Mouse (Mus musculus): Measurements from ENCODE around the gene Nfatc4. TPM values are rescaled to one million over a fixed set of nuclear protein-coding genes. Genes with fewer than 3 reads are reported as not detected.

Nfatc4 gene
- polyA plus RNA-seq, 1 experiment from 2014 or later: 39.9 TPM

DNA sequence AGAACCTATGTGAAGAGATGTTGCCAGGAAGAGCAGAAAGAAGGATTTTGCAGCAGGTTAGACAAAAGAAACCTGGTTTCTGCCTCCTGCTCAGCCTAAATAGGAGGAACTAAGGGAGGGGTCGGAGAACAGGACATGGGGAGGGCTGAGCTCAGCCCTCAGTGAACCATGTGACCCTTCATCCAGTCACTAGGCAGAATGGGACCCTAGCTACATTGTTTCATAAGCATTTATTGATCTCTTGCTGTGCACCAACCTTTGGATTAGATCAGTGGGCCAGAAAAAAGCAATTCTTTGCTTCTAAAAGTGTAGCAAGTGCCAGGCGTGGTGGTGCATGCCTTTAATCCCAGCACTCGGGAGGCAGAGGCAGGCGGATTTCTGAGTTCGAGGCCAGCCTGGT lies 15.4 kb downstream of the Nfatc4 start:
- Histone ChIP-seq H3K4me3 (replicated peaks) (no peak overlapping the region), H3K9me3 (replicated peaks) (no peaks in the 10 kb centered on the region), H3K4me2 (no peak overlapping the region), H3K36me3 (0 out of 2 replicates have a peak, but pooled peaks cover 3% of the 10 kb centered on the region), H3K4me1 (peaks cover 19% of the 10 kb centered on the region), H3K27ac (no peak overlapping the region), H3K9ac (no peak overlapping the region), H3K27me3 (no peaks in the 10 kb centered on the region)
- 91% methylated on average over 5 of the region's 5 CpGs for WGBS
- no peak for ATAC-seq (replicated peaks; ENCODE audit: low FRiP score)

DNA sequence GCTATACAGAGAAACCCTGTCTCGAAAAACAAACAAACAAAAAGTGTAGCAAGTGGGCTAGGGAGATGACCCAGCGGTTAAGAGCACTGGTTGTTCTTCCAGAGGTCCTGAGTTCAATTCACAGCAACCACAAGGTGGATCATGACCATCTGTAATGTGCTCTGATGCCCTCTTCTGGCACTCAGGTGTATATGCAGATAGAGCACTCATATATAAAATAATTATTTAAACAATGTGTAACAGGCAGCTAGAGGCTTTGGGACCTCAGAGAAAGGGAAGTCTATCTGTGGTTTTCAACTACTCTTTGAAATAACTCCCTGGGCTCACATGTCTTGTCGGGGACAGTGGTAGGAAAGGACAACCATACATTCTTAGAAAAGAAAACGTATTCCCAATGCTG lies 15.8 kb downstream of the Nfatc4 start:
- Histone ChIP-seq H3K4me2 (no peak overlapping the region), H3K4me3 (replicated peaks) (no peak overlapping the region), H3K4me1 (peaks cover 17% of the 10 kb centered on the region), H3K27me3 (no peaks in the 10 kb centered on the region), H3K27ac (no peak overlapping the region), H3K9ac (no peak overlapping the region), H3K36me3 (0 out of 2 replicates have a peak, but pooled peaks cover under 1% of the 10 kb centered on the region), H3K9me3 (replicated peaks) (no peaks in the 10 kb centered on the region)
- 91% methylated on average over 4 of the region's 4 CpGs for WGBS
- no peak for ATAC-seq (replicated peaks; ENCODE audit: low FRiP score)

DNA sequence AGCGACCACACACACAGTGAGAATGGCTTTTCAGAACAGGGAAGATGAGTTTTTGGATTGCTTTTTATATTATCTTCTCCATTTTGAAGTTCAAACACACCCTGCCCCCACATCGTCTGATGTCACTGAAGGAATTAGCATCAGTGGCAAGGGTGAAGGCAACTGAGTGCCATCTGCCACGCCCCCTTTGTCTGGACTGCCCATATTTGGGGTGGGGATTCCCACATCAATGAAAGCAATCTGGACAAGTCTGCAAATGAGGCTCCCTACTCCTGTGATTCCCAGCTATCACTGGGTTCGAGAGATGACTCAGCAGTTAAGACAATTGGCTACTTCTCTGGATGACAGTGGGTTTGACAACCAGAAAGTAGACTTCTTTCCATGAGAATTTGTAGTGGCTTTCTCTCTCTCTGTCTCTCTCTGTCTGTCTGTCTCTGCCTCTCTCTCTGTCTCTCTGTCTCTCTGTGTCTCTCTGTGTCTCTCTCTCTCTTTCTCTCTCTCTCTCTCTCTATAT lies 18.0 kb downstream of the Nfatc4 start:
- H3K4me3 ChIP-seq (replicated peaks): no peak overlapping the region
- H3K36me3 ChIP-seq: no peaks in the 10 kb centered on the region
- H3K27ac ChIP-seq: no peak overlapping the region
- no peaks in the 10 kb centered on the region for H3K27me3 ChIP-seq
- 56% methylated on average over 4 of the region's 4 CpGs for WGBS
- H3K4me1 ChIP-seq: peaks cover 4% of the 10 kb centered on the region; the same call in 1 of the 2 replicates
- H3K9ac ChIP-seq: no peak overlapping the region
- no peak for ATAC-seq (replicated peaks; ENCODE audit: low FRiP score)
- H3K4me2 ChIP-seq: no peak overlapping the region
- no peaks in the 10 kb centered on the region for H3K9me3 ChIP-seq (replicated peaks)

DNA sequence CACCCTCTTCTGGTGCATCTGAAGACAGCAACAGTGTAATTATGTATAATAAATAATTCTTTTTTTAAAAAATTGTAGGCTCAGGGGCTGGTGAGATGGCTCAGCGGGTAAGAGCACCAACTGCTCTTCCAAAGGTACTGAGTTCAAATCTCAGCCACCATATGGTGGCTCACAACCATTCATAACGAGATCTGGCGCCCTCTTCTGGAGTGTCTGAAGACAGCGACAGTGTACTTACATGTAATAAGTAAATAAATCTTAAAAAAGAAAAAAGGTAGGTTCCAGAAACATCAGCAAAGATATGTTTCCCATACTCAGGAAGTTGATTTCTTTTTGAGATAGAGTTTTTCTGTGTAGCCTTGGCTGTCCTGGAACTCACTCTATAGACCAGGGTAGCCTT lies 19.9 kb downstream of the Nfatc4 start:
- no peak overlapping the region for H3K27ac ChIP-seq
- no peak overlapping the region for H3K4me2 ChIP-seq
- no peak overlapping the region for H3K4me3 ChIP-seq (replicated peaks)
- no peak overlapping the region for H3K9ac ChIP-seq
- no peaks in the 10 kb centered on the region for H3K36me3 ChIP-seq
- no peak for ATAC-seq (replicated peaks; ENCODE audit: low FRiP score)
- H3K27me3 ChIP-seq: no peaks in the 10 kb centered on the region
- WGBS: 85% methylated on average over 4 of the region's 4 CpGs
- H3K4me1 ChIP-seq: peaks cover 4% of the 10 kb centered on the region; the same call in 1 of the 2 replicates
- no peaks in the 10 kb centered on the region for H3K9me3 ChIP-seq (replicated peaks)

DNA sequence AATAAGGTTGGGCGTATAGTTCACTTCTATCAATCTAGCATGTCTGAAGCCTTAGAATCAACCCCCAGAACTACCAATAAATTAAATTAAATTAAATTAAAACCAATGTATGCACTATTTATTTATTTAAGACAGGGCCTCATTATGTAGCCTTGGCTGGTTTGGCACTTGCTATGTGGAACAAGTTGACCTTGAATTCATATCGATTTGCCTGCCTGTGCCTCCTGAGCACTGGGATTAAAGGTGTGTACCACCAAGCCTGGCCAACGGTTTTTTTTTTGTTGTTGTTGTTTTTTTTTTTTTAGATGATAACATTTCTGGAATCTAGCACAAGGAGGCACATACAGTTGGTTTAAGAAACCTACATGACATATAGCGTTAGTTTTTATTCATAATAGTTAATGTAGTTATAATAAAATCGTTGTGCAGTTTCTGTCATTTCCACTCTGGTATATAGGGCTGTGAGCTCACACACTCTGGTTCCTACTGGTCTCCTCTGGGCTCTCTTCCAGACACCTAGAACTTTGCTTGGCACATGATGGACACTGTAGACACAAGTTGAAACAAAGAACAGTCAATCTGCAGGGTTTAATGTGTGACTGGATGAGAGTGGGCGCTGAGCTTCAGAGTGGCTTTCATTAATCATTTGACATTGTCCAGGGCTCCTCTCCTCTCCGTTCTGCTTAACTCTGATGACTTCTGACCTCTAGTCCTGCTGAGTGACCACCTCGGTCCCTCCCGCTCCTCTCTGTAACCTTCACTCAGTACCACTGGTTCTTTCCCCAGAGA lies 22.8 kb downstream of the Nfatc4 start:
- no peaks in the 10 kb centered on the region for H3K27me3 ChIP-seq
- H3K27ac ChIP-seq: no peak overlapping the region
- no peaks in the 10 kb centered on the region for H3K4me1 ChIP-seq
- H3K9me3 ChIP-seq (replicated peaks): no peaks in the 10 kb centered on the region
- peak; percentile 56 for ATAC-seq (replicated peaks; ENCODE audit: low FRiP score)
- no peak overlapping the region for H3K9ac ChIP-seq
- no peaks in the 10 kb centered on the region for H3K36me3 ChIP-seq
- WGBS: 57% methylated on average over 9 of the region's 9 CpGs
- H3K4me2 ChIP-seq: no peak overlapping the region
- no peak overlapping the region for H3K4me3 ChIP-seq (replicated peaks)

DNA sequence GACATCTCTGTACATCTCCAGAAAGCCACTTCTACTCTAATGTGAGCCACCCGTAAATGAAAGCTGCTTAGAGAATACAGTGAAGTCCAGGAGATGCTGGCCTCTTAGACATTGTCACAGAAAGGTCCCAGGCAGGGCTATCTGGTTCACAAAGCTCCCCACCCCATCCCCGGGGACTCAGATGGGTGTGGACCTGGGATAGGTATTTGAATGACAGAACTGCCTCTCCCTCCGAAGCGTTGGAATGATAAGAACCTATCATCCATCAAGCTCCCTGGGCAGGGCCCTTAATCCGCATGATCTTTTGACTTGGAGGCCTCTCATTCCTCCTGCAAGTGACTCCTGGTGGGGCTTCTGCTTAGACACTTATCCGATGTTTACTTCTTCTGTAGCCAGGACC lies 27.9 kb downstream of the Nfatc4 start:
- Histone ChIP-seq H3K9me3 (replicated peaks) (no peaks in the 10 kb centered on the region), H3K4me3 (replicated peaks) (no peak overlapping the region), H3K36me3 (no peaks in the 10 kb centered on the region), H3K4me1 (peaks cover 34% of the 10 kb centered on the region), H3K27me3 (no peaks in the 10 kb centered on the region), H3K4me2 (no peak overlapping the region), H3K9ac (no peak overlapping the region), H3K27ac (no peak overlapping the region)
- WGBS: 62% methylated on average over 6 of the region's 6 CpGs
- no peak for ATAC-seq (replicated peaks; ENCODE audit: low FRiP score)

DNA sequence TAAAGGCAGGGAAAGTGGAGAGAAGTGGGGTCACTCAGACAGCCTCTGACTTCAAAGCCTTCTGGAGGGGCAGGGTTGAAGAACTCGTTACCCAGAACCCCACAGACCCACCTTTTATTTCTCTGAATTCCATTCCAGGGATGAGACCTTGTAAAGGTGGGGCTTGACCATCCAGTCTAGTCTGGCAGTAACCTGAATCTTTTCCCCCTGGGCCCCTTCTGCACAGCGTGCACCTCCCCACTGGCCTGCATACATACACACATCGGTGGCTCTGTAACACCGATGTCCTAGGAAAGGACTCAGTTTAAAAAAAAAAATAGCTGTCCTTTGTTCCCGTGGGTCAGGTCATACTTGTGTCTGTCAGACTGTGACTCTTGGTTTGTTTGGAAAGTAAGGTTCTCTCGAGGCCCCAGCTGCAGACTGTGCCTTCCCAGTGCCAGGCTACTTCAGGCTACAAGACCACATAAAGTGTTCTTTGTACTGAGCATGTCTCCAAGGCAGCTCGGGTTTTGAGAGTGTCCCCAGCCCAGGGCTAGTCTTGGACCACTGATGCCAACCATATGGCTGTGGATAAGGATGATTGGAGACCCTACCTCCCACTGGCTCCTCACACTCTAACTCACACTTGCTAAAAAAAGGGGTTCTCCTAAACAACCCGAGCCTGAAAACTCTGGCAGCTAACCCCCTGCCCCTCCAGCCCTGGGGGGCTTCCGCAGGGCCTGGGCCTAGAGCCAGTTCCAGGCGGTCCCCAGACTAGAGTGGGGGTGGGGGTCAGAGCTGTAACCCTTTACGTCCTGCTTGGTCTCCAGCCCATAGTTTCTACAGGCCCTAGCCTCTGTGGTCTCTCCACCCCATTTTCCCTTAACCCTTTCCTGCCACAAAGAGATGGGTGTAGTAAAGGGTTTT lies 30.0 kb downstream of the Nfatc4 start:
- H3K27me3 ChIP-seq: no peaks in the 10 kb centered on the region
- ATAC-seq (replicated peaks; ENCODE audit: low FRiP score): peak; percentile 80
- WGBS: 3% methylated on average over 11 of the region's 11 CpGs
- peaks cover 54% of the 10 kb centered on the region for H3K4me1 ChIP-seq
- peak overlapping the region; percentile 74 for H3K4me3 ChIP-seq (replicated peaks)
- H3K9me3 ChIP-seq (replicated peaks): no peaks in the 10 kb centered on the region
- H3K4me2 ChIP-seq: peak overlapping the region; percentile 81
- H3K27ac ChIP-seq: peak overlapping the region; percentile 99
- peak overlapping the region; percentile 79; the same call in 1 of the 2 replicates for H3K9ac ChIP-seq
- H3K36me3 ChIP-seq: peaks cover 12% of the 10 kb centered on the region; the same call in 1 of the 2 replicates

DNA sequence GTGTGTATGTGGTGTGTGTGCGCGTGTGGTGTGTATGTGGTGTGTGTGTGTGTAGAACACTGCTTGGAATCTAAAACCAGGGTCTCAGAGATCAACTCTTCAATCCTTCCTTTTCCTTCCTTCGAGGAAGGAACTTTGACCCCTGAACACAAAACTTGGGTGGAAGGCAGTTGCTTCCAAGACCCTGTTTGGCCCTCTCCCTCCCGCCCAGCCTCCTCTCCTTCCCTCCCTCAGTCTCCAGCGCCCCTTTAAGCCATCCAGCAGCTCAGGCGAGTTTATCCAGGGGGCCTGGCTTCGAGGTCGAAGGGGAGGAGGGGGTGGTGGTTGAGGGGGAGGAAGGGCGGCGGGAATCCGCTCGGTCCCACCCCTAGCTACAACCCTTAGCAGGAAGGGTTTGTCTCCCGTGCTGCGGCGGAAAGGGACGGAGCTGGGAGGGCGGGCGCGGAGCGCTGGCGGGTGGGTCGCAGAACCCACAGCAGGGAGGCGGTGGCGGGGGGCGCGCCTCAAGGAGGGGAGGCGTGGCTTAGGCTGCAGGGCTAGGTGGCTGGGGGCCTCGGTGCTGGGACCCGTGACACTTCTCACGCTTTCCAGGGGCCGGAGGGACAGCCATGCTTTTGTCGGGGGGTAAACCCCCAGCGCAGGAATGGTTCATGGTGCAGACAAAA lies 30.8 kb downstream of the Nfatc4 start, which contains the start of gene Nynrin:
Nynrin (plus strand) TSS at position 390 of the 665 bp plus-strand sequence.
- Histone ChIP-seq H3K4me2 (peak within 1 kb of the TSS; percentile 81), H3K4me1 (peaks cover 60% of the 10 kb centered on the region), H3K27me3 (no peaks in the 10 kb centered on the region), H3K9ac (peak within 1 kb of the TSS; percentile 79), H3K36me3 (peaks cover 15% of the 10 kb centered on the region; the same call in 1 of the 2 replicates), H3K4me3 (replicated peaks) (peak within 1 kb of the TSS; percentile 74), H3K27ac (peak within 1 kb of the TSS; percentile 99), H3K9me3 (replicated peaks) (no peaks in the 10 kb centered on the region)
- WGBS: 1% methylated on average over 33 of the region's 33 CpGs
- peak; percentile 93 for ATAC-seq (replicated peaks; ENCODE audit: low FRiP score)

DNA sequence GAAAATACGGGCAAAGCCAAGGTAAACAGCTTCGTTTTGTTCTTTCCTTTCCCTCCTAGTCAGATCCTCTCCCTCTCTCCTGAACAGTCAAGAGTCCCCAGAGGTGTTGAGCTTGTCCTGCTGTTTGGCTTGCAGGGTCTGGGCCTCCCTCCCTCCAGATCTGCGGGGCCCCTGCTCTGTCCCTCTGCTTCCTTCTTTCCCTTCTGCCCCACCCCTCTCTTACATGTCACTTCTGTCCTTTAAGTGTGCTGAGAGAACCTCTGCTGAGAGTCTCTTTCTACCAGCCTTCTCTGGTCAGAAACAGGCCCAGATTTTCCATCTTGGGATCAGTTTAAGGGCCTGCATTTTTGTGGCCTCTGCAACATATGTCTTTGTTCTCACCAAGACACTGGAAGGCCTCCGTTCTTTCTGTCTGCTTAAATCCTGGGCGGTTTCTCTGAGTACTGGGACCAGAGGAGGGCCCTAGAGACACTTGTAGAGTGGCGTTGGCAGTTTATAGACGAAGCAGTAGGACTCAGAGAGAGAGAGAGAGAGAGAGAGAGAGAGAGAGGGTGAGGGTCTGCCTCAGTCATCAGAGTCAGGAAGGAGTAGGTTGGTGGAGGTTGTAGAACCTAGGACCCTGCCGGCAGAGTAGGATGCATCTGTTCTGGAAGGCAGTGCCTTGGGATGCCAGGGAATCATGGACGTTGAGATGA lies 31.6 kb downstream of the Nfatc4 start:
- H3K4me3 ChIP-seq (replicated peaks): peak overlapping the region; percentile 74
- H3K9ac ChIP-seq: peak overlapping the region; percentile 79
- peak overlapping the region; percentile 81 for H3K4me2 ChIP-seq
- peaks cover 19% of the 10 kb centered on the region; the same call in 1 of the 2 replicates for H3K36me3 ChIP-seq
- H3K9me3 ChIP-seq (replicated peaks): no peaks in the 10 kb centered on the region
- 0% methylated on average over 9 of the region's 9 CpGs for WGBS
- H3K27me3 ChIP-seq: no peaks in the 10 kb centered on the region
- no peak for ATAC-seq (replicated peaks; ENCODE audit: low FRiP score)
- H3K27ac ChIP-seq: peak overlapping the region; percentile 99
- peaks cover 62% of the 10 kb centered on the region for H3K4me1 ChIP-seq

DNA sequence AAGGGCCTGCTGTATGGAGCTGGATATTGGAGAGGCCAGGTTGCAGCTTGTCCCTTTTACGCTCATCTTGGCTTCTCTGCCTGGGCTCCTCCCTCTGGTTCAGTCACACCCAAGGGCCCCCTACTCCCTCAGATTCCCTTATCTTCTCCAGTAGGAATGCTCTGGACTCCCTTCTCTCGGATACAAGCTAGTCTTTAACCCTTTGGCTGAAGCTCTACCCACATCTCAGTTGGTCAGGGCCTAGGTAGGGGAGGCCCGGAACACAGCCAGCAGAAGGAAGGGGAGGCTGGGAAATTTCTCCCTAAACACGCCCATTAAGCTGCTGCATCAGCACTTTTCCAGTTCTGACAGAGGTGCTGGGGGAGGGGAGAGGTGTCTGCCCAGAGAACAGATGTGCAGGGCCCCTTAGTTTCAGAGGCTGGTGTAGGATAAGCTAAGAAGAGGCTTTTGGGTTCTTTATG lies 32.2 kb downstream of the Nfatc4 start:
- Histone ChIP-seq H3K9me3 (replicated peaks) (no peaks in the 10 kb centered on the region), H3K4me1 (peaks cover 66% of the 10 kb centered on the region), H3K4me3 (replicated peaks) (peak overlapping the region; percentile 74), H3K27me3 (no peaks in the 10 kb centered on the region), H3K9ac (peak overlapping the region; percentile 79), H3K36me3 (peaks cover 19% of the 10 kb centered on the region; the same call in 1 of the 2 replicates), H3K4me2 (peak overlapping the region; percentile 81), H3K27ac (peak overlapping the region; percentile 99)
- ATAC-seq (replicated peaks; ENCODE audit: low FRiP score): peak; percentile 27
- 0% methylated on average over 4 of the region's 4 CpGs for WGBS

DNA sequence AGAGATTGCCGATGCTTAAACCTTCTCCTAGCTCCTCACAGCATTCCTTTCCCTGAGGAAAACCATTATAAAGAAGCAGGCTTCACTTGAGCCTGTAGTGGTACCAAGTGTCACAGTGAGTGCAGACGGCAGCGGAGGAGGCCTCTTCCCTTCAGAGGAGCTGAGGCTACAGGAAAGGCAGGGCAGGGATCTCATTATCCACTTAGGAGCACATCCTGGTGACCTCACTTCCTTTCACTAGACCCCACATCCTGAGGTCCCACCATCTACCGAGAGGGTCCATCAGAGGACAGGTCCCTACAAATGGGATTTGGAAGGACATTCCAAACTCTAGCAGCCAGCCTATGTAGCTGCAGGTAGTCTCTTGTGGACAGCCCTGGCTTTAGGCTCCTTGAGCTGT lies 34.6 kb downstream of the Nfatc4 start:
- Histone ChIP-seq H3K27me3 (no peaks in the 10 kb centered on the region), H3K27ac (peak overlapping the region; percentile 67), H3K9me3 (replicated peaks) (no peaks in the 10 kb centered on the region), H3K4me1 (peaks cover 71% of the 10 kb centered on the region), H3K9ac (no peak overlapping the region; the same call in 1 of the 2 replicates), H3K4me2 (peak overlapping the region; percentile 81), H3K4me3 (replicated peaks) (peak overlapping the region; percentile 2; the same call in 1 of the 2 replicates), H3K36me3 (peaks cover 23% of the 10 kb centered on the region; the same call in 1 of the 2 replicates)
- WGBS: 38% methylated on average over 4 of the region's 4 CpGs
- no peak for ATAC-seq (replicated peaks; ENCODE audit: low FRiP score)
